11 mouse cellular contexts compared by ENCODE assay signal in the genomic region with DNA sequence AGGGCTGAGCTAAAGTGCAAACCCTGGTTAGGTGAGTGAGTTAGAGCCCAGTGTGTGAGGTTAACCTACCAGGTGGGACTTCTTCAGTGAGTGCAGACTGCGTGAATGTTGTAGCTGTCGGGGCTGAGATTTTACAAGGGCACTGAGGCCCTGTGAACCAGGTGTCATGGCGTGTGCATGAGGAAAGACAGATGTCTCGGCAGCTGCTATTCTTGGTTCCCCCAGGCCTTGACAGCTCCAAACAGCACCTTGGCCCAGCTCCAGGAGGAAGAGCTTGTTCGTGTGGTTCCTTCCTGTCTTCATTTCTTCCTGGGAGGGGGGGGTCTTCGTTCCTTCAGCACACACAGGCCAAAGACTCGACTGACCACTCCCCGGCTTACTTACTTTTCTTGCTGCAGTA.
DNase-seq lines count a peak whose midpoint lies in the region; ATAC-seq lines count a peak whose summit lies in the region.
"Had no signal": no experiment of that assay in that cellular context is flagged by ENCODE, and none has a peak within 500 bp of the region (broad histone marks: within the 10 kb centered on the region; RNA-seq: fewer than 3 reads in every experiment).

No protein-coding gene starts in this region.

- no peak overlapping the region for H3K9ac ChIP-seq in heart, embryonic 11.5 days (ENCODE audit: low read depth, low read length)
- H3K9ac ChIP-seq: neural tube, embryonic 15.5 days had no signal

- H3K36me3 ChIP-seq in heart, embryonic 11.5 days (ENCODE audit: control insufficient read depth, insufficient read depth, low read length): no peaks in the 10 kb centered on the region
- H3K36me3 ChIP-seq: neural tube, embryonic 15.5 days had no signal

- peak; percentile 52 for ATAC-seq in heart, embryonic 11.5 days (replicated peaks; ENCODE audit: insufficient number of reproducible peaks, low FRiP score, low TSS enrichment)

- peaks cover 23% of the 10 kb centered on the region for H3K4me1 ChIP-seq in heart, embryonic 11.5 days (ENCODE audit: control insufficient read depth, insufficient read depth, low read length)

- H3K27ac ChIP-seq in heart, embryonic 11.5 days (ENCODE audit: low read depth, low read length): peak overlapping the region; percentile 63
- H3K27ac ChIP-seq: layer of hippocampus, adult 2 months; neural tube, embryonic 15.5 days had no signal

- no peak overlapping the region for H3K4me3 ChIP-seq in heart, embryonic 11.5 days (ENCODE audit: low read depth, low read length)
- H3K4me3 ChIP-seq: erythroblast, embryonic 14.5 days; layer of hippocampus, adult 2 months; neural tube, embryonic 15.5 days had no signal

- no peaks in the 10 kb centered on the region for H3K9me3 ChIP-seq in heart, embryonic 11.5 days (replicated peaks; ENCODE audit: control insufficient read depth, low read length)
- H3K9me3 ChIP-seq: neural tube, embryonic 15.5 days had no signal

- no peaks in the 10 kb centered on the region for H3K27me3 ChIP-seq in heart, embryonic 11.5 days (ENCODE audit: control insufficient read depth, insufficient read depth, low read length)

- no peak overlapping the region for H3K4me2 ChIP-seq in heart, embryonic 11.5 days
- H3K4me2 ChIP-seq: neural tube, embryonic 15.5 days had no signal

- peak; percentile 7 to 27 for DNase-seq in adrenal gland, postnatal 36 days
- no peak for DNase-seq in adrenal gland, adult 2 months
- peak; percentile 50 for DNase-seq in layer of hippocampus, adult 9-11 months
- DNase-seq in layer of hippocampus, adult 18-20 months (ENCODE audit: low spot score in 2 of 2): no peak
- peak; percentile 41 for DNase-seq in lung, postnatal 14 days
- DNase-seq in ovary, adult 18-20 months (ENCODE audit: low spot score): no peak
- no peak for DNase-seq in cerebellum, postnatal 4 days (ENCODE audit: low spot score in 2 of 2)

- 24% methylated on average over 8 of the region's 8 CpGs for WGBS in heart, embryonic 11.5 days (ENCODE audit: insufficient replicate concordance)

Comparison
In these comparisons a context has a peak if more than half of its experiments do, and no peak if none do; other contexts are left out.
1. DNase-seq: peak in adrenal gland, postnatal 36 days (2 of 2), layer of hippocampus, adult 9-11 months (single experiment) and lung, postnatal 14 days (single experiment); none in adrenal gland, adult 2 months (single experiment), layer of hippocampus, adult 18-20 months (0 of 2), ovary, adult 18-20 months (single experiment) and cerebellum, postnatal 4 days (0 of 2).